8 mouse cellular contexts compared by ENCODE assay signal in genomic region chr11:82907651-82908607, GRCm38 (mm10). TPM values are rescaled to one million over a fixed set of nuclear protein-coding genes. Genes with fewer than 3 reads are reported as not detected.
DNase-seq lines count a peak whose midpoint lies in the region; ATAC-seq lines count a peak whose summit lies in the region.

Nle1 (minus strand) TSS chr11:82908411.

- intact Hi-C loops in gastrocnemius, postnatal 14 days (cut with DNase I; ENCODE audit: low total_unique reads), result no loop called here
- intact Hi-C loops in left cerebral cortex, postnatal 10 days (cut with DNase I), result no loop called here

- DNase-seq in adipocyte (ENCODE audit: low spot score), result peak; percentile 82
- peak; percentile 96 for DNase-seq in embryo, embryonic 10 days (ENCODE audit: low spot score)
- DNase-seq in gastrocnemius, postnatal 14 days, result peak; percentile 92
- DNase-seq in left cerebral cortex, postnatal 10 days (ENCODE audit: extremely low spot score in 1 of 2, low spot score in 2 of 2), result peak; percentile 89 to 94
- peak; percentile 91 for DNase-seq in right cerebral cortex, postnatal 25 days
- DNase-seq in urinary bladder, postnatal 4 days (ENCODE audit: low spot score in 2 of 2), result peak; percentile 87 to 96

- peak; percentile 97 for ATAC-seq in inflammation-experienced regulatory T-cells, adult 6 months
- peak; percentile 77 for ATAC-seq in megakaryocyte-erythroid progenitor cell, adult 5-6 weeks (replicated peaks; ENCODE audit: low FRiP score, low TSS enrichment, poor library complexity, severe bottlenecking)

RNA-seq across cellular contexts. Expression of gene Nle1, which starts in this region (rescaled TPM):
- total RNA-seq in gastrocnemius, postnatal 14 days (2021), result 10 to 100 TPM in 1 of 2 experiments, 1 to 10 TPM in 1; 8.8 to 11.0 TPM
- polyA plus RNA-seq in inflammation-experienced regulatory T-cells, adult 6 months (2017; shearing (Covaris generic)), result 10 to 100 TPM; 17.9 to 56.0 (median 48.0) TPM
- total RNA-seq in left cerebral cortex, postnatal 10 days (2021), result 10 to 100 TPM; 37.1 to 41.2 TPM
- total RNA-seq in megakaryocyte-erythroid progenitor cell, adult 5-6 weeks (2014; fragmentation: Nextera tagmentation), result 103 and 130 TPM in 2 replicates
- 18.6 and 45.0 TPM in 2 replicates for total RNA-seq in megakaryocyte-erythroid progenitor cell, adult 5-6 weeks (2017)

Comparison
In these comparisons a context has a peak if more than half of its experiments do, and no peak if none do; other contexts are left out.
1. Peak in every context shown above with its lines: DNase-seq and ATAC-seq.